Mouse (Mus musculus) kidney, postnatal 10 days (tissue): Measurements from ENCODE around the gene Grem2.

Experiments used
- DNase-seq: peaks from one replicate; pipeline ENCODE4 v3.0.0; 2021; ENCODE audit warnings: mixed read lengths

Gene Grem2

DNA sequence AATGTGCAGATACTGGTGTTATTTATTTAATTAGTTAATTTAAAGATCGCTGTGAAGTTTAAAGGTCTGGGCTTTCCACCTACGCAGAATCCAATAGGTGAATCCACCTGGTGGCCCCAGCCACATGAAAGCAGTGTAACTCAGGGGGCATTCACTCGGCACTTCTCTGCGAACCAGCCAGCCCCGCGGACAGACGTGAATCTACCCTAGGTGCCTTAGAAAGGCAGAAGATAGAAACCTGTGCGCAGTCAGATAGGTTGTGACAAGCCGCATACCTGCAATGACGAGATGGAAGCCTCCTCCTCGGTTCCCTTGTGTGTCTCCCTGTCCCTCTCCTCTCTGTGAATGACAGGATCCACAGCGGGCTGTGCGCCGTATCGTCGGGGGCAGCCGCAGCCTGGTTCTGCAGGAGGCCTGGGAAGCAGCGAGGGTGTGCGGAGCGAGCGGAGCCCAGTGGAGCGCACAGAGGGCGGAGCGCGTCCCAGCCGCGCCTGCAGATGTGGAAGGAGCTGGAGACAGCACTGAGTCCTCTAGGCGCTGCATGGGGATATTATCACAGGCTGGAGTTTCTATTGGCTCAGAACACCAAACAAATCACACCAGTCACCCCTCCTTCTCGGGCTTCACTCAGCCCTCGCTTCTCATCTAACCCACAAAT lies at the start of gene Grem2:
Gene Grem2 (minus strand): TSS at position 522 of the 658 bp plus-strand sequence.
- peak; percentile 59 for DNase-seq

DNA sequence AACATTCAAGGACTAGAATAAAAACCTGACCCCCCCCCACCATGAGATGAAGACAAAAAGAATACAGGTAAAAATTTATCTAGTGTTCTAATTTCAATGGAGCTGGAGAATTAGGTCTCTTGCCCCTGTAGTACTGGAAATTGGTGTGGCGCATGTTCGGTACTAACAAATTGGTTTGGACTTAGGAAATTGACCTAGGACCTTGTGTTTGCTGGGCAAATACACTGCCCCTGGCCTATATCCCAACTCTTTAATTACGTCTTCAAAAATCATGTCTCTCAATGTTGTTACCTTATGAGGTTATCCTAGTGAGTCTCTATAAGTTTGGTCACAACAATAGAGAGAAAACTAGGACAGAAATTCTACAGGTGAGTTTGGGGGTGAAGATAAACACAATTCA lies 38.2 kb upstream of the Grem2 start:
- no peak for DNase-seq

- DNase-seq = no peak
Observed at GRCm38 (mm10) chr1:174931003-174931619, 9.5 kb upstream of the Grem2 start.

DNA sequence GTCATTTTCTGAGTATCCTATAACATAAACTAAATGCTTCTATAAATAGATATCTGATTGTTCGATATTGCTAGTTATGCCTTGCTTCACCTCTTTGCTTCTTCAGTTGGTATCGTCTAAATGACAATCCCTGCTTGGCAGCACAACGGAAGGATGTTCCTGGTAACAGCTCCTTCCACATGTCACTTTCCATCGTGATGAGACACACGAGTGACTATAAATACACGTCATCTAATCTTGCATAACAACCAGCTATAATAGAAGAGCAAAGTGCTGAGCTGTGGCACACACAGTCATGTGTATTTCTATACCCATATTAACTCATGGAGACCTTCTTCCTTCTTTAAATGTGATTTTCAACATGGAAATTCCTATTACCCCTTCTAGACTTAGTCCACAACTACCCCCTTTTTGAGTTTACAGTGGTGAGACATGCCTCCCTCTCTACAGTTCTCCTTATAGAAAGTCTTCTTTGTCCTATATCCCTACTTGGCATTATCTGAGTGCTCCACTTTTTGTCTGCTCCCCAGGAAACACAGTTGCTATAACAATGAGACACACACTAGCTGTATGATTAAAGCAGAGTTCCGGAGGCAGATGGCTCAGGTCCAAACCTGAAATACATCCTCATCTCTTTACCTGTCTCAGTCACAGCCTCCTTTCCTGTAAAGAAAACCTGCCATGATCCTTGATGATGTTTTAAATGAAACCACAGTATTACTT lies 8.0 kb upstream of the Grem2 start:
- no peak for DNase-seq

- DNase-seq = no peak
Observed at GRCm38 (mm10) chr1:174918949-174919348, 2.7 kb downstream of the Grem2 start.

GRCm38 (mm10) chr1:174918236-174918870 lies 3.3 kb downstream of the Grem2 start:
- DNase-seq = no peak

DNA sequence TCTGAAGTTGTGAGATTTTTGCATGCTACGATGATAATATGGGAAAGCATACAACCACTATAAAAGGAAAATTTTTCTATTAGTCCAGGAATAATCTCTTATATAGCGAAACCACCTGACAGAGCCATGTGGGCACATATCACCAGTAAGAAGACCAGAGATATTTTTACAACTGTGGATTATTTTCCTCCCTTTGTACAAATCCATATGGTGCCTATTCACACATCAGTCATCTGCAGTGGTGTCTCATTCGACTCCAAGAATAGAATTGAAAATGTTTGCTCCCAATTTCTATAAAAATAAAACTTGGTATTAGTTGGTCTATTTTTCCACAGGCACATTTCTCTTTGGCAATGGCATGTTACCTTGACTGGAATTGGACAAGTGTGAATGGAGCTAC lies 11.8 kb downstream of the Grem2 start:
- DNase-seq = no peak

- no peak for DNase-seq
Observed at GRCm38 (mm10) chr1:174908232-174908631, 13.4 kb downstream of the Grem2 start.

- no peak for DNase-seq
Observed at GRCm38 (mm10) chr1:174907637-174908036, 14.0 kb downstream of the Grem2 start.

DNA sequence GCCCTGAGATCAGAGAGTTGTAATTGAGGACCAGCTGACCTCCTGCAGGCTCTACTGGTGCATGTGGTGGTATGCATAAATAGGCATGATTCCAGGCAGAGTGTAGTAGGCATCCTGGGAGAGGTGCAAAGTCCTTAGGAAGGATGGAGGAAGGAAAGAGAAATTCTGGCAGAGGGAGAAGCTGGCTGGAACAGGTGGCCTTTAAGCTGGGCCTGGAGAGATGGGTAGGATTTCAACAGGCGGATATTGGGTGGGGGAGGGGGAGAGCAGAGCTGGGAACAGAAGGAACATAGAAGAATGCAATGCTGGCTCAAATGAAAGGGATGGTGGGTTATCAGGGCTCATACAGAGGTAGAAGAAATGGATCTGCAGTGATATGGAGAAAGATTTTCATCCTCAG lies 18.9 kb downstream of the Grem2 start:
- no peak for DNase-seq

GRCm38 (mm10) chr1:174892471-174892870 lies 29.1 kb downstream of the Grem2 start:
- DNase-seq = no peak

- no peak for DNase-seq
Observed at GRCm38 (mm10) chr1:174888684-174889405, 32.8 kb downstream of the Grem2 start.

GRCm38 (mm10) chr1:174888073-174888472 lies 33.5 kb downstream of the Grem2 start:
- DNase-seq = no peak

DNA sequence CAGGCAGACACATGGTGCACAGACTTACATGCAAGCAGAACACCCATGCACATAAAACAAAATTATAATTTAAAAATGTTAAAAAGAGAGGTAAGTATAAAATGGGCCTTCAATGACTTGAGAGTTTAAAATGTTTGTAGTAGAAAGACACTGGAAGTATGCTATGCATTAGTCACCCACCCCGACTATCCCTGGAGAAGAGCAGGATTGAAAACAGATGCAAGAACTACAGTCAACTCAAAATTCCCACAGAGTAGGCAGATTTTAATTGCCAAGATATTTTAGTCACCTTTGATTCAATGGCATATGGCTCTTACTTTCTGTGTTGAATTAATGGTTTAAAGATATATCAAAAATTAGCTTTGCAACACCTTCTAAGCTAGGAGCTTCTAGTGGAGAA lies 39.1 kb downstream of the Grem2 start:
- DNase-seq = no peak

DNA sequence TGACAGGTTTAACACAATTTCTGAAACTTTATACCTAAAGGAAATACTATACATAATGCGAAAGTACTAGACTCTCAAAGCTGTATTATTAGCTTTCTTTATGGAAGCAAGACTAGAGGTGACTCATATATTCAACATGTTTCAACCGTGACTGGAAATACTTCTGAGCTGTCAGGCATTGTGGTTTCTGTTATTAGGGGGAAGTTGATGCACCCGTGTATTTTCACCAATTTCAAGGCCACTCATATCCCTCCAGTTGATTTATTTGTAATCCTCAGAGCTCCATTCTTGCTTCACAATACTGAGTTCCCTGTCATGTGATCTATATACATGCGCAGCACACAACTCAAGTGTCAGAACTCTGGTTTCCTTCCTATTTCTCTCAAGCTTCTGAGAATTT lies 46.4 kb downstream of the Grem2 start:
- DNase-seq = no peak

GRCm38 (mm10) chr1:174860407-174861118 lies 61.1 kb downstream of the Grem2 start:
- peak; percentile 48 for DNase-seq

- no peak for DNase-seq
Observed at GRCm38 (mm10) chr1:174856188-174856587, 65.4 kb downstream of the Grem2 start.

GRCm38 (mm10) chr1:174844786-174845185 lies 76.8 kb downstream of the Grem2 start:
- no peak for DNase-seq

DNA sequence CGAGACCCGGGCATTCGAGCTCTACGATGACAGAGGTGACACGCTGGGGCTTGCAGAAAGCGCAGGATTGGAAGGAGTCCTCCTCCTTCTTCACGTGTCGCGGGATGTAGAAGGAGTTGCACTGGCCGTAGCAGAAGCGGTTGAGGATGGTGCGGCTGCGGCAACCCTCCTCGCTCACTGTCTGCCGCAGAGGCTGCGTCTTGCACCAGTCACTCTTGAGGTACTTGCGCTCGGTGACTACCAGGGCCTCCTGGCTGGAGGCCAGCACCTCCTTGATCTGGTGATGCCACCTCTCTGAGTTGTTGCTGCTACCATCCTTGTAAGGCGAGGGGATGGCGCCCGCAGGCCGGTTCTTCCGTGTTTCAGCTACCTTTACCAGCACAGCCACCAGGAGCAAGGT lies 84.8 kb downstream of the Grem2 start:
- no peak for DNase-seq

- no peak for DNase-seq
Observed at GRCm38 (mm10) chr1:174826562-174826961, 95.1 kb downstream of the Grem2 start.

DNA sequence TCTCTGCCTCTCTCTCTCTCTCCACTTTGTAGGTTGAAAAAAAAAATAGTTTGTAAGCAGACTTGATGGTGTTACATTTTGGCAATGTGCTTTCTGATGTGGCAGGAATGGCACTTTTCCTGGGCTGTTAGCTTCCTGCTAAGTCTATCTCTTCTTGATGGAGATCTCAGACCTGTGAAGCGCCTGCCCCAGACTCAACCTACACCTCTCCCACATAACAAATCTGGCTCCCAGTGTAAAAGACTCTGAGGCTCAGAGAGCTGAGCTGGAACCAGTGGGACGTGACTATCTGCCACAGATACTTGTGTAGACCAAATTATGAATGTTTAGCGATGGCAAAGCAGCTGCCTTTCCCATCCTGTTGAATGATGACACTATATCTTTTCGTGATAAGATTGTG lies 109.8 kb downstream of the Grem2 start:
- DNase-seq = no peak

DNA sequence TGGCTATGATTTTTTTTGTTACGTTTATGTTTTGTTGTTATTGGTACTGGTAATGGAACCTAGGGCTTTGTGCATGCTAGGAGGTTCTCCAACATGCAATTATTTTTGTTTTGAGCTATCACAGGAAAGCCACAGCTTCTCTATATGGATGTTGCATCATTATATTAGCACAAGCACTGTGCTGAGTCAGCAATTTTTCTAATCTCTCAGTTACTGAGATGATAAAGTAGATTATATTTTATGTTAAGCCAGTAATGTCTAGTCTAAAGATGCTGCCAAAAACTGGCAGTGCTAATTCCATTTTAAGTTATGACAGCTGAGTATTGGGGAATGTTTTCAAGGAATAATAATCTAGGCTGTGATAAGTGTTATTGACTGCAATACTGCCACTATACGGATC lies 133.0 kb downstream of the Grem2 start:
- DNase-seq = no peak
